Mouse (Mus musculus) neural tube, embryonic 14.5 days (tissue): Measurements from ENCODE around the gene Sbf2. TPM values are rescaled to one million over a fixed set of nuclear protein-coding genes. Genes with fewer than 3 reads are reported as not detected.

Experiments
- ATAC-seq: fragments of 200-750 bp; cut with Nextera tagmentation; 2 replicates; pipeline ENCODE4 v1.8.0; 2017; ENCODE audit warnings: low read depth, mild to moderate bottlenecking, moderate TSS enrichment, moderate library complexity
- H3K27ac ChIP-seq: fragments of 300-500 bp; sonication (generic); 2 replicates; pipeline ENCODE4 v1.5.1; 2014; ENCODE audit warnings: low read depth, mild to moderate bottlenecking, control low read depth, low read length, moderate library complexity, mixed read lengths
- H3K27me3 ChIP-seq: fragments of 300-500 bp; sonication (generic); 2 replicates; pipeline ENCODE4 v1.6.1; 2014; ENCODE audit warnings: low read length; ENCODE audit not compliant: control insufficient read depth, insufficient read depth
- H3K36me3 ChIP-seq: fragments of 300-500 bp; sonication (generic); 2 replicates; pipeline ENCODE4 v1.6.1; 2014; ENCODE audit warnings: low read length, mixed read lengths; ENCODE audit not compliant: control insufficient read depth, insufficient read depth
- H3K4me1 ChIP-seq: fragments of 300-500 bp; sonication (generic); 2 replicates; pipeline ENCODE4 v1.6.1; 2014; ENCODE audit warnings: low read length; ENCODE audit not compliant: control insufficient read depth, insufficient read depth
- H3K4me2 ChIP-seq: fragments of 300-500 bp; sonication (generic); 2 replicates; pipeline ENCODE4 v1.6.1; 2014; ENCODE audit warnings: mild to moderate bottlenecking, low read depth, low read length, control low read depth
- H3K4me3 ChIP-seq: fragments of 300-500 bp; sonication (generic); 2 replicates; pipeline ENCODE4 v1.5.1; 2014; ENCODE audit warnings: low read depth, low read length, control low read depth, mixed read lengths
- H3K9ac ChIP-seq: fragments of 300-500 bp; sonication (generic); replicated peaks from 2 replicates; pipeline ENCODE4 v1.6.1; 2014; ENCODE audit warnings: low read depth, mild to moderate bottlenecking, control low read depth, low read length, mixed read lengths
- H3K9me3 ChIP-seq: fragments of 300-500 bp; sonication (generic); 2 replicates; pipeline ENCODE4 v1.6.1; 2016; ENCODE audit warnings: low read length; ENCODE audit not compliant: control insufficient read depth
- WGBS: fragments of 180-500 bp; shearing (Covaris S2); extraction: QIAGEN DNeasy Blood & Tissue Kit; methylation state at CpG from one replicate; pipeline ENCODE4 v1.1.7; 2014; 5-methylcytosine and 5-hydroxymethylcytosine counted together
- polyA plus RNA-seq: library from polyadenylated mRNA; unstranded; fragments of >200 nt; fragmentation: Nextera tagmentation; extraction: Ambion mirVana; gene quantifications from 2 replicates; pipeline ENCODE4 v1.2.1, GENCODE M21; 2014

Sbf2 gene
- polyA plus RNA-seq, 1 experiment from 2014 or later, result 83.1 TPM

GRCm38 (mm10) chr7:110324852-110325251, 289.9 kb downstream of the Sbf2 start:
- Histone ChIP-seq H3K9ac (no peak overlapping the region), H3K9me3 (no peaks in the 10 kb centered on the region), H3K27me3 (no peaks in the 10 kb centered on the region), H3K4me2 (no peak overlapping the region), H3K4me3 (no peak overlapping the region), H3K36me3 (peaks cover 80% of the 10 kb centered on the region), H3K4me1 (no peaks in the 10 kb centered on the region), H3K27ac (no peak overlapping the region)
- ATAC-seq, result no peak
- WGBS, result 96% methylated on average over 1 of the region's 1 CpGs

GRCm38 (mm10) chr7:110321106-110321505, 293.6 kb downstream of the Sbf2 start:
- ATAC-seq, result no peak
- Histone ChIP-seq H3K36me3 (peaks cover 58% of the 10 kb centered on the region), H3K27ac (no peak overlapping the region), H3K27me3 (no peaks in the 10 kb centered on the region), H3K9me3 (no peaks in the 10 kb centered on the region), H3K9ac (no peak overlapping the region), H3K4me3 (no peak overlapping the region), H3K4me2 (no peak overlapping the region), H3K4me1 (no peaks in the 10 kb centered on the region)
- 72% methylated on average over 5 of the region's 5 CpGs for WGBS

GRCm38 (mm10) chr7:110318971-110319519, 295.7 kb downstream of the Sbf2 start:
- H3K36me3 ChIP-seq, result peaks cover 49% of the 10 kb centered on the region
- no peaks in the 10 kb centered on the region for H3K4me1 ChIP-seq
- no peak for ATAC-seq
- H3K9me3 ChIP-seq, result no peaks in the 10 kb centered on the region
- no peak overlapping the region for H3K4me3 ChIP-seq
- no peak overlapping the region for H3K9ac ChIP-seq
- WGBS, result 82% methylated on average over 6 of the region's 6 CpGs
- no peaks in the 10 kb centered on the region for H3K27me3 ChIP-seq
- H3K27ac ChIP-seq, result no peak overlapping the region
- H3K4me2 ChIP-seq, result no peak overlapping the region

GRCm38 (mm10) chr7:110317412-110317811, 297.3 kb downstream of the Sbf2 start:
- WGBS, result 96% methylated on average over 4 of the region's 4 CpGs
- H3K9ac ChIP-seq, result no peak overlapping the region
- peaks cover 52% of the 10 kb centered on the region for H3K36me3 ChIP-seq
- H3K4me2 ChIP-seq, result no peak overlapping the region
- ATAC-seq, result no peak
- no peaks in the 10 kb centered on the region for H3K9me3 ChIP-seq
- H3K4me1 ChIP-seq, result no peaks in the 10 kb centered on the region
- no peak overlapping the region for H3K4me3 ChIP-seq
- no peak overlapping the region for H3K27ac ChIP-seq
- H3K27me3 ChIP-seq, result no peaks in the 10 kb centered on the region

GRCm38 (mm10) chr7:110315352-110315751, 299.4 kb downstream of the Sbf2 start:
- no peak overlapping the region for H3K4me3 ChIP-seq
- no peak for ATAC-seq
- peaks cover 52% of the 10 kb centered on the region for H3K36me3 ChIP-seq
- H3K4me2 ChIP-seq, result no peak overlapping the region
- H3K9me3 ChIP-seq, result no peaks in the 10 kb centered on the region
- no peaks in the 10 kb centered on the region for H3K27me3 ChIP-seq
- no peak overlapping the region for H3K9ac ChIP-seq
- no peak overlapping the region for H3K27ac ChIP-seq
- no peaks in the 10 kb centered on the region for H3K4me1 ChIP-seq
- 96% methylated on average over 1 of the region's 1 CpGs for WGBS

- no peaks in the 10 kb centered on the region for H3K9me3 ChIP-seq
- H3K4me1 ChIP-seq, result no peaks in the 10 kb centered on the region
- H3K27ac ChIP-seq, result no peak overlapping the region
- H3K9ac ChIP-seq, result no peak overlapping the region
- no peaks in the 10 kb centered on the region for H3K27me3 ChIP-seq
- peaks cover 50% of the 10 kb centered on the region for H3K36me3 ChIP-seq
- no peak overlapping the region for H3K4me3 ChIP-seq
- WGBS, result 93% methylated on average over 7 of the region's 7 CpGs
- ATAC-seq, result no peak
- no peak overlapping the region for H3K4me2 ChIP-seq
Measured at GRCm38 (mm10) chr7:110314401-110314890, 300.3 kb downstream of the Sbf2 start.

GRCm38 (mm10) chr7:110313392-110314055, 301.2 kb downstream of the Sbf2 start:
- no peak for ATAC-seq
- H3K36me3 ChIP-seq, result peaks cover 53% of the 10 kb centered on the region
- no peaks in the 10 kb centered on the region for H3K27me3 ChIP-seq
- no peaks in the 10 kb centered on the region for H3K4me1 ChIP-seq
- WGBS, result 95% methylated on average over 9 of the region's 9 CpGs
- no peak overlapping the region for H3K4me2 ChIP-seq
- H3K4me3 ChIP-seq, result no peak overlapping the region
- no peak overlapping the region for H3K9ac ChIP-seq
- no peaks in the 10 kb centered on the region for H3K9me3 ChIP-seq
- no peak overlapping the region for H3K27ac ChIP-seq

GRCm38 (mm10) chr7:110309246-110309645, 305.5 kb downstream of the Sbf2 start:
- WGBS, result 95% methylated on average over 8 of the region's 8 CpGs
- no peak overlapping the region for H3K9ac ChIP-seq
- H3K4me1 ChIP-seq, result no peaks in the 10 kb centered on the region
- H3K36me3 ChIP-seq, result peaks cover 44% of the 10 kb centered on the region
- no peak overlapping the region for H3K4me2 ChIP-seq
- H3K4me3 ChIP-seq, result no peak overlapping the region
- H3K27me3 ChIP-seq, result no peaks in the 10 kb centered on the region
- no peak for ATAC-seq
- no peak overlapping the region for H3K27ac ChIP-seq
- H3K9me3 ChIP-seq, result no peaks in the 10 kb centered on the region

- Histone ChIP-seq H3K4me2 (no peak overlapping the region), H3K36me3 (peaks cover 31% of the 10 kb centered on the region), H3K27me3 (no peaks in the 10 kb centered on the region), H3K4me3 (no peak overlapping the region), H3K4me1 (no peaks in the 10 kb centered on the region), H3K9me3 (no peaks in the 10 kb centered on the region), H3K27ac (no peak overlapping the region), H3K9ac (no peak overlapping the region)
- no peak for ATAC-seq
- WGBS, result 90% methylated on average over 11 of the region's 11 CpGs
Measured at GRCm38 (mm10) chr7:110307741-110308140, 307.0 kb downstream of the Sbf2 start.
